Mouse (Mus musculus) cerebellum, adult 2 months (tissue): ENCODE results near the gene Ubac2.

ENCODE experiments used
- CTCF ChIP-seq: fragments of 200-500 bp; IDR thresholded peaks from 2 replicates; pipeline ENCODE4 v1.5.1; 2011; ENCODE audit warnings: low read depth, mild to moderate bottlenecking, control low read depth, low read length, moderate library complexity, borderline replicate concordance; ENCODE audit not compliant: insufficient read depth
- POLR2A ChIP-seq: fragments of 200-500 bp; IDR thresholded peaks from 2 replicates; pipeline ENCODE4 v1.6.1; 2011; ENCODE audit warnings: low read length, control low read depth, borderline replicate concordance; ENCODE audit not compliant: insufficient read depth

DNA sequence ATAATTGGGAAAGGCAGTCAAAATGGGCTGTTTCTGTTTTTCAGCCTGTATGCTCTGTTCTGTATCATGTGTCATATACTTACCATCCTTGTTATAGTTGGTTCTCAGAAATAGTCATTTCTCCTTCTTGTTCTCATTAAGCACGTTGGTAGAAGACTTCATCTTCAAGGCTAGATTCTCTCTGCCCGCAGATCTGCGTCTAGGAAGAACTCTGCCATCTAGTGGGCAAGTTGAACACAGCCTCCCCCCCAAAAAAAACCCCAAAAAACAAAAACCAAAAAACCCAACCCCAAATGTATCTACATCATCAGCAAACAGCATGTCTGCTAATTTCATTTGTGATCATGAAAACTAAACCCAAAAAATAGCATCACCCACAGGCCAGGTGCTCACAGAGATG is 41.3 kb downstream of the Ubac2 start:
- TF ChIP-seq CTCF: peak; percentile 50; the same call in 1 of the 2 replicates
- no peak for TF ChIP-seq POLR2A
